Mouse (Mus musculus) cerebellum, adult (tissue): ENCODE measurements at regions not wholly inside any gene's neighbourhood (a gene's known extent, or its start where the extent isn't known, plus 50 kb on each side); places are given as distances from the start of the nearest gene placed in this dataset.

Source experiments
- ATAC-seq: cut with Nextera tagmentation; 2 replicates; pipeline ENCODE4 v1.9.2; 2017; ENCODE audit warnings: mild to moderate bottlenecking, moderate library complexity, mixed read lengths; ENCODE audit not compliant: insufficient number of reproducible peaks, low FRiP score, low TSS enrichment

- ATAC-seq, result no peak
Measured at GRCm38 (mm10) chr17:51534678-51535077, 298.4 kb downstream of the Satb1 start.

GRCm38 (mm10) chr17:51534270-51534669, 298.8 kb downstream of the Satb1 start:
- ATAC-seq, result no peak

GRCm38 (mm10) chr17:51528161-51528560, 304.9 kb downstream of the Satb1 start:
- ATAC-seq, result no peak

GRCm38 (mm10) chr17:51526881-51527280, 306.2 kb downstream of the Satb1 start:
- no peak for ATAC-seq

- ATAC-seq, result no peak
Measured at GRCm38 (mm10) chr17:51526464-51526863, 306.6 kb downstream of the Satb1 start.

- no peak for ATAC-seq
Measured at GRCm38 (mm10) chr17:51526021-51526420, 307.1 kb downstream of the Satb1 start.

- ATAC-seq, result no peak
Measured at GRCm38 (mm10) chr17:51525219-51525618, 307.9 kb downstream of the Satb1 start.

- ATAC-seq, result no peak
Measured at GRCm38 (mm10) chr17:51511917-51512316, 321.2 kb downstream of the Satb1 start.

GRCm38 (mm10) chr17:51500751-51501150, 321.6 kb upstream of the Tbc1d5 start:
- no peak for ATAC-seq

GRCm38 (mm10) chr17:51499541-51499940, 320.4 kb upstream of the Tbc1d5 start:
- ATAC-seq, result no peak

- ATAC-seq, result no peak
Measured at GRCm38 (mm10) chr17:51495038-51495437, 315.9 kb upstream of the Tbc1d5 start.

GRCm38 (mm10) chr17:51489386-51489785, 310.2 kb upstream of the Tbc1d5 start:
- no peak for ATAC-seq

- no peak for ATAC-seq
Measured at GRCm38 (mm10) chr17:51487918-51488445, 308.8 kb upstream of the Tbc1d5 start.

- no peak for ATAC-seq
Measured at GRCm38 (mm10) chr17:51477810-51478209, 298.7 kb upstream of the Tbc1d5 start.

- no peak for ATAC-seq
Measured at GRCm38 (mm10) chr17:51477404-51477803, 298.3 kb upstream of the Tbc1d5 start.

- ATAC-seq, result no peak
Measured at GRCm38 (mm10) chr17:51462137-51462880, 283.2 kb upstream of the Tbc1d5 start.

GRCm38 (mm10) chr17:51461248-51461647, 282.1 kb upstream of the Tbc1d5 start:
- ATAC-seq, result no peak

- ATAC-seq, result no peak
Measured at GRCm38 (mm10) chr17:51459119-51459518, 280.0 kb upstream of the Tbc1d5 start.

- ATAC-seq, result no peak
Measured at GRCm38 (mm10) chr17:51415746-51416145, 236.6 kb upstream of the Tbc1d5 start.

- no peak for ATAC-seq
Measured at GRCm38 (mm10) chr17:51414304-51414703, 235.2 kb upstream of the Tbc1d5 start.

GRCm38 (mm10) chr17:51413741-51414140, 234.6 kb upstream of the Tbc1d5 start:
- no peak for ATAC-seq

GRCm38 (mm10) chr17:51411545-51412094, 232.5 kb upstream of the Tbc1d5 start:
- ATAC-seq, result no peak
